Mouse (Mus musculus) MEL (cell line): ENCODE measurements around the gene Pmf1. TPM values are rescaled to one million over a fixed set of nuclear protein-coding genes. Genes with fewer than 3 reads are reported as not detected.

Experiments
- DNase-seq: peaks from one replicate; pipeline ENCODE4 v3.0.0; 2011; ENCODE audit warnings: low read depth, low spot score
- H3K27ac ChIP-seq: 2 replicates; pipeline ENCODE4 v1.5.1; 2012; ENCODE audit warnings: low read depth, mild to moderate bottlenecking, control low read depth, low read length, moderate library complexity; ENCODE audit not compliant: control insufficient read depth
- H3K27me3 ChIP-seq, 2 experiments: fragments of 150-350 bp in 1 of 2; sonication (generic) in 1 of 2; 2 replicates each; pipeline ENCODE4 v1.6.1; 2012; ENCODE audit warnings: low read length in 2 of 2, mild to moderate bottlenecking in 2 of 2, improper control_type of control experiment in 1 of 2, moderate library complexity in 1 of 2; ENCODE audit not compliant: insufficient read depth in 2 of 2, control insufficient read depth in 1 of 2
- H3K36me3 ChIP-seq, 2 experiments: 2 replicates each; pipeline ENCODE4 v1.6.1; 2012 to 2014; ENCODE audit warnings: low read length in 2 of 2, improper control_type of control experiment in 1 of 2, inconsistent platforms in 1 of 2, mild to moderate bottlenecking in 1 of 2; ENCODE audit not compliant: insufficient read depth in 2 of 2, control insufficient read depth in 1 of 2
- H3K4me1 ChIP-seq, 2 experiments: fragments of 150-350 bp in 1 of 2; sonication (generic) in 1 of 2; 2 replicates each; pipeline ENCODE4 v1.6.1; 2012; ENCODE audit warnings: low read length in 2 of 2, improper control_type of control experiment in 1 of 2, mild to moderate bottlenecking in 1 of 2; ENCODE audit not compliant: insufficient read depth in 2 of 2, control insufficient read depth in 1 of 2
- H3K4me3 ChIP-seq, 2 experiments: fragments of 150-350 bp in 1 of 2; sonication (generic) in 1 of 2; 2 replicates each; pipeline ENCODE4 v1.5.1; 2012; ENCODE audit warnings: low read depth in 2 of 2, low read length in 2 of 2, mild to moderate bottlenecking in 2 of 2, moderate library complexity in 2 of 2, control low read depth in 1 of 2, improper control_type of control experiment in 1 of 2; ENCODE audit not compliant: control insufficient read depth in 1 of 2, insufficient read depth in 1 of 2
- H3K79me2 ChIP-seq: 2 replicates; pipeline ENCODE4 v1.6.1; 2012; ENCODE audit warnings: mild to moderate bottlenecking, low read length, moderate library complexity; ENCODE audit not compliant: control insufficient read depth, poor library complexity, insufficient read depth
- H3K9ac ChIP-seq: 2 replicates; pipeline ENCODE4 v1.6.1; 2012; ENCODE audit warnings: low read depth, mild to moderate bottlenecking, control low read depth, low read length, moderate library complexity; ENCODE audit not compliant: control insufficient read depth, poor library complexity, severe bottlenecking
- H3K9me3 ChIP-seq: fragments of 150-350 bp; sonication (generic); replicated peaks from 2 replicates; pipeline ENCODE4 v1.6.1; 2012; ENCODE audit warnings: mild to moderate bottlenecking, low read length, improper control_type of control experiment, moderate library complexity; ENCODE audit not compliant: insufficient read depth
- CHD1 ChIP-seq: IDR thresholded peaks from 2 replicates; pipeline ENCODE4 v1.6.1; 2012; ENCODE audit warnings: low read depth, mild to moderate bottlenecking, inconsistent platforms, low read length, improper control_type of control experiment
- CTCF ChIP-seq, 3 experiments: IDR thresholded peaks in 2 of 3; conservative IDR thresholded peaks in 1 of 3; 2 replicates each; pipeline ENCODE4 v1.5.1; 2011 to 2012; ENCODE audit warnings: low read length in 3 of 3, low read depth in 2 of 3, mild to moderate bottlenecking in 2 of 3, improper control_type of control experiment in 1 of 3, inconsistent platforms in 1 of 3, mixed read lengths in 1 of 3, moderate library complexity in 1 of 3; ENCODE audit not compliant: control insufficient read depth in 1 of 3, insufficient read depth in 1 of 3, poor library complexity in 1 of 3, severe bottlenecking in 1 of 3
- E2F4 ChIP-seq: IDR thresholded peaks from 2 replicates; pipeline ENCODE4 v1.6.1; 2011; ENCODE audit warnings: low read depth, low read length, improper control_type of control experiment, borderline replicate concordance
- EP300 ChIP-seq, 2 experiments: IDR thresholded peaks; 2 replicates each; pipeline ENCODE4 v1.6.1; 2011; ENCODE audit warnings: improper control_type of control experiment in 2 of 2, low read length in 2 of 2, low read depth in 1 of 2, mild to moderate bottlenecking in 1 of 2
- ETS1 ChIP-seq: IDR thresholded peaks from 2 replicates; pipeline ENCODE4 v1.6.1; 2012; ENCODE audit warnings: low read depth, mild to moderate bottlenecking, inconsistent platforms, low read length, improper control_type of control experiment, moderate library complexity
- GATA1 ChIP-seq: IDR thresholded peaks from 2 replicates; pipeline ENCODE4 v1.6.1; 2011; ENCODE audit warnings: low read depth, low read length, improper control_type of control experiment
- MAFK ChIP-seq: IDR thresholded peaks from 2 replicates; pipeline ENCODE4 v1.6.1; 2011; ENCODE audit warnings: low read depth, mild to moderate bottlenecking, low read length, improper control_type of control experiment, borderline replicate concordance
- MXI1 ChIP-seq: IDR thresholded peaks from 2 replicates; pipeline ENCODE4 v1.6.1; 2011; ENCODE audit warnings: mild to moderate bottlenecking, low read depth, low read length, improper control_type of control experiment
- MYB ChIP-seq: IDR thresholded peaks from 2 replicates; pipeline ENCODE4 v1.6.1; 2011; ENCODE audit warnings: mild to moderate bottlenecking, low read depth, low read length, improper control_type of control experiment
- NRF1 ChIP-seq: IDR thresholded peaks from 2 replicates; pipeline ENCODE4 v1.6.1; 2014; ENCODE audit warnings: low read depth, mild to moderate bottlenecking, inconsistent platforms, low read length, improper control_type of control experiment, moderate library complexity; ENCODE audit not compliant: poor library complexity, insufficient read depth, severe bottlenecking
- POLR2A ChIP-seq, 2 experiments: IDR thresholded peaks; 2 replicates each; pipeline ENCODE4 v1.6.1; 2011 to 2012; ENCODE audit warnings: low read length in 2 of 2, mild to moderate bottlenecking in 2 of 2, control low read depth in 1 of 2, improper control_type of control experiment in 1 of 2, low read depth in 1 of 2, moderate library complexity in 1 of 2; ENCODE audit not compliant: control insufficient read depth in 1 of 2, insufficient read depth in 1 of 2, poor library complexity in 1 of 2
- POLR2AphosphoS2 ChIP-seq: IDR thresholded peaks from 2 replicates; pipeline ENCODE4 v1.6.1; 2011; ENCODE audit warnings: low read length, improper control_type of control experiment
- RCOR1 ChIP-seq: IDR thresholded peaks from 2 replicates; pipeline ENCODE4 v1.6.1; 2012; ENCODE audit warnings: low read depth, mild to moderate bottlenecking, inconsistent platforms, low read length, improper control_type of control experiment
- SMC3 ChIP-seq: IDR thresholded peaks from 2 replicates; pipeline ENCODE4 v1.6.1; 2011; ENCODE audit warnings: low read depth, low read length, improper control_type of control experiment
- TAL1 ChIP-seq: IDR thresholded peaks from 2 replicates; pipeline ENCODE4 v1.6.1; 2012; ENCODE audit warnings: mild to moderate bottlenecking, inconsistent platforms, low read length, moderate library complexity, mixed read lengths
- TBP ChIP-seq: IDR thresholded peaks from 2 replicates; pipeline ENCODE4 v1.8.0; 2011; ENCODE audit warnings: low read depth, low read length, improper control_type of control experiment
- TCF12 ChIP-seq: IDR thresholded peaks from 2 replicates; pipeline ENCODE4 v1.6.1; 2014; ENCODE audit warnings: low read depth, mild to moderate bottlenecking, inconsistent platforms, low read length, improper control_type of control experiment, moderate library complexity
- USF1 ChIP-seq: IDR thresholded peaks from 2 replicates; pipeline ENCODE4 v1.6.1; 2014; ENCODE audit warnings: low read depth, mild to moderate bottlenecking, inconsistent platforms, low read length, improper control_type of control experiment, moderate library complexity
- USF2 ChIP-seq, 2 experiments: IDR thresholded peaks; 2 replicates each; pipeline ENCODE4 v1.6.1; 2011 to 2012; ENCODE audit warnings: improper control_type of control experiment in 2 of 2, low read length in 2 of 2, borderline replicate concordance in 1 of 2, inconsistent platforms in 1 of 2, low read depth in 1 of 2, mild to moderate bottlenecking in 1 of 2; ENCODE audit not compliant: insufficient read depth in 1 of 2
- ZC3H11A ChIP-seq: IDR thresholded peaks from 2 replicates; pipeline ENCODE4 v1.6.1; 2012; ENCODE audit warnings: low read depth, mild to moderate bottlenecking, inconsistent platforms, low read length, improper control_type of control experiment
- polyA plus RNA-seq, 2 experiments: library from polyadenylated mRNA; stranded (reverse) in 1 of 2; unstranded in 1 of 2; fragments of >175 nt in 1 of 2; fragments of >200 nt in 1 of 2; gene quantifications; 2 replicates each; pipeline versions ENCODE4 v1.2.1 to v1.2.4; 2012; ENCODE audit warnings: low replicate concordance in 2 of 2, low read depth in 1 of 2; ENCODE audit not compliant: insufficient read length in 2 of 2, insufficient read depth in 1 of 2, missing spikeins in 1 of 2
- total RNA-seq: library from RNA; depleted of rRNA; stranded (reverse); fragments of 300-350 nt; gene quantifications from 2 replicates; pipeline ENCODE4 v1.2.3, GENCODE M21; 2012

Pmf1 gene
- total and polyA plus RNA-seq, 3 experiments: 144 to 357 TPM; not detected in 1

- Histone ChIP-seq H3K4me1 (no peaks in the 10 kb centered on the region), H3K27me3 (no peaks in the 10 kb centered on the region), H3K9me3 (no peaks in the 10 kb centered on the region), H3K4me3 (no peak overlapping the region), H3K27ac (no peak overlapping the region), H3K9ac (no peak overlapping the region), H3K79me2 (no peaks in the 10 kb centered on the region), H3K36me3 (peaks cover 0 to 6% of the 10 kb centered on the region in 2 experiments; a peak in 2 of 4 replicates)
- TF ChIP-seq POLR2A (IDR thresholded peaks at IDR 0.05; ENCODE audit: control insufficient read depth in 1 of 2, insufficient read depth in 1 of 2, low read depth in 1 of 2, low read length in 2 of 2, poor library complexity in 1 of 2) (no peak), MYB (no peak), E2F4 (no peak), ZC3H11A (no peak), RCOR1 (no peak), POLR2AphosphoS2 (no peak), TAL1 (no peak), CHD1 (no peak)
- DNase-seq: no peak
Observed at GRCm38 (mm10) chr3:88361612-88362313, 48.4 kb downstream of the Pmf1 start.

GRCm38 (mm10) chr3:88361096-88361495 is 49.0 kb downstream of the Pmf1 start:
- no peak overlapping the region for H3K9ac ChIP-seq
- no peaks in the 10 kb centered on the region for H3K9me3 ChIP-seq
- TF ChIP-seq EP300 (IDR thresholded peaks at IDR 0.05; ENCODE audit: low read depth in 1 of 2, low read length in 2 of 2) (no peak), E2F4 (no peak), ETS1 (no peak), GATA1 (no peak), USF2 (IDR thresholded peaks at IDR 0.05; ENCODE audit: borderline replicate concordance in 1 of 2, insufficient read depth in 1 of 2, low read depth in 1 of 2, low read length in 2 of 2) (no peak), SMC3 (no peak), RCOR1 (no peak), CTCF (IDR thresholded peaks at IDR 0.05 in 2 of 3, conservative IDR thresholded peaks at IDR 0.05 in 1 of 3; ENCODE audit: control insufficient read depth in 1 of 3, insufficient read depth in 1 of 3, low read depth in 2 of 3, low read length in 3 of 3, poor library complexity in 1 of 3, severe bottlenecking in 1 of 3) (no peak), POLR2A (IDR thresholded peaks at IDR 0.05; ENCODE audit: control insufficient read depth in 1 of 2, insufficient read depth in 1 of 2, low read depth in 1 of 2, low read length in 2 of 2, poor library complexity in 1 of 2) (no peak), MXI1 (no peak), MAFK (no peak), USF1 (no peak), TBP (no peak), NRF1 (no peak), TCF12 (no peak)
- no peak overlapping the region for H3K4me3 ChIP-seq
- no peak for DNase-seq
- no peaks in the 10 kb centered on the region for H3K79me2 ChIP-seq
- H3K36me3 ChIP-seq: peaks cover 0 to 8% of the 10 kb centered on the region in 2 experiments; a peak in 2 of 4 replicates
- H3K27ac ChIP-seq: no peak overlapping the region
- no peaks in the 10 kb centered on the region for H3K27me3 ChIP-seq
- H3K4me1 ChIP-seq: no peaks in the 10 kb centered on the region
